Comparison of ENCODE assay signal across 8 mouse cellular contexts in the genomic region with DNA sequence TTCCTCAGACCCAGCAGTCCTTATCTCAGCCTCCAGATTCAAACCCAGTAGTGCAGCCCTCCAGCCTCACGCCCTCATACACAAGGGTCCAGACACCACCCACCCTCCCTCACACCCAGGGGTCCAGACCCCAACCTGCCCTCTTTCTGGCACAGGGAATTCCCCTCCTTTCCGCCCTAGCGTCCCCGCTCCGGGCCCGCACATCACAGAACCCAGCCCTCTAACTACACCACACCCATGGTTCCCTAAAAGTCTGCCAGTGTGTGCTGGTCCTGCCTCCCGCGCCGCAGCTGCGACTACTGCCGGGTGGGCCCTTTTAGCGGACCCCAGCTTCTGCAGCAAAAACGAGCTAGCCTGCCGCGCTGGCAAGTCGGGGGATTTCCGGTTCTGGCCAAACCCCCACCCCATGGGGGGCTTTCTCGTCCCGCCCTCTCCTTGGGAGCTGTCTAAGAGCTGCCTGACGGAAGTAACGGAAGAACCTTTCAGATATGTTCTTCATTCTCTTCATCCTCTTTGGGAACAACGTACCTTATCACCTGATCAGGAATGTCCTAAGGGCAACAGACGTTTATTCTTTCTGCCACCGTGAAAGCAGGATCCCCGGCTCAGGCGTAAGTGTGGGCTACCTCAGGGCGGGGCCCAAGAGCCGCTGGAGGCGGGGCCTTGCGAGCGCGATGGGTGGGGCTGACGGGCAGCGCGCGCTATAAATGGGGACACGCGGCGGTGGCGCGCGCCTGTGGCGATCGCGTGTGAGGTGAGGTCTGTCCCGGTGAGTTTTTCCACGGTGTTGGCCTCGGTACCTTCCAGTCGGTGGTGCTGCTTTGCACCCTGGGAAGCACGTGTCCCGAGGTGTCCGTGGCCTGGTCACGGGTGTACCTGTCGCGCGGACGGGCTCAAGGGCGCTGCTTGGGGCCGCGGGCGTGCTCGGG. TPM values are rescaled to one million over a fixed set of nuclear protein-coding genes. Genes with fewer than 3 reads are reported as not detected.
DNase-seq lines count a peak whose midpoint lies in the region; ATAC-seq and TF ChIP-seq lines count a peak whose summit lies in the region.

A gene (minus strand): TSS at position 641 of the 929 bp plus-strand sequence.
A gene (plus strand): TSS at position 668 of the 929 bp plus-strand sequence.

- TF ChIP-seq CTCF in G1E (IDR thresholded peaks at IDR 0.05; ENCODE audit: low read depth, low read length) = no peak
- TF ChIP-seq CTCF in layer of hippocampus, adult 2 months (conservative IDR thresholded peaks at IDR 0.05) = no peak
- TF ChIP-seq CTCF in lung, embryonic 14.5 days (IDR thresholded peaks at IDR 0.05; ENCODE audit: low read depth) = 0 out of 2 replicates have a peak, but pooled peaks have one; percentile 3
- TF ChIP-seq CTCF in olfactory bulb, adult 2 months (IDR thresholded peaks at IDR 0.05; ENCODE audit: insufficient read depth, low read depth, low read length) = peak; percentile 8; the same call in 1 of the 2 replicates
- TF ChIP-seq CTCF in thymus, adult 2 months (IDR thresholded peaks at IDR 0.05; ENCODE audit: borderline replicate concordance, control insufficient read depth, extremely low read depth, insufficient read depth, low read length, poor library complexity) = peak; percentile 54; the same call in 1 of the 2 replicates

- H3K4me3 ChIP-seq in G1E (ENCODE audit: low read depth, low read length) = peak within 1 kb of the TSS; percentile 99
- peak within 1 kb of the TSS; percentile 88 for H3K4me3 ChIP-seq in forebrain, embryonic 16.5 days (replicated peaks; ENCODE audit: low read length)
- peak within 1 kb of the TSS; percentile 99 for H3K4me3 ChIP-seq in layer of hippocampus, adult 2 months
- peak within 1 kb of the TSS; percentile 95 for H3K4me3 ChIP-seq in lung, embryonic 14.5 days (ENCODE audit: low read depth, low read length)
- peak within 1 kb of the TSS; percentile 95 for H3K4me3 ChIP-seq in olfactory bulb, adult 2 months (ENCODE audit: insufficient read depth, low read depth, low read length)
- H3K4me3 ChIP-seq in thymus, adult 2 months (ENCODE audit: control insufficient read depth, insufficient read depth, low read length) = peak within 1 kb of the TSS; percentile 87

- no peaks in the 10 kb centered on the region for H3K9me3 ChIP-seq in G1E (replicated peaks)
- no peaks in the 10 kb centered on the region for H3K9me3 ChIP-seq in forebrain, embryonic 16.5 days (ENCODE audit: control insufficient read depth, low read length)
- no peaks in the 10 kb centered on the region for H3K9me3 ChIP-seq in lung, embryonic 14.5 days (ENCODE audit: low read depth, low read length)

- H3K4me1 ChIP-seq in G1E (ENCODE audit: insufficient read depth, low read depth, low read length) = peaks cover 42% of the 10 kb centered on the region
- H3K4me1 ChIP-seq in forebrain, embryonic 16.5 days (replicated peaks; ENCODE audit: control insufficient read depth, insufficient read depth, low read length) = peaks cover 22% of the 10 kb centered on the region
- peaks cover 6% of the 10 kb centered on the region; the same call in 1 of the 2 replicates for H3K4me1 ChIP-seq in lung, embryonic 14.5 days (ENCODE audit: insufficient read depth)
- H3K4me1 ChIP-seq in olfactory bulb, adult 2 months (ENCODE audit: control insufficient read depth, insufficient read depth, low read length) = peaks cover 3% of the 10 kb centered on the region; the same call in 1 of the 2 replicates
- H3K4me1 ChIP-seq in thymus, adult 2 months (replicated peaks; ENCODE audit: control insufficient read depth, insufficient read depth, low read length) = peaks cover 6% of the 10 kb centered on the region; the same call in 1 of the 2 replicates

- peak; percentile 98 for TF ChIP-seq POLR2A in olfactory bulb, adult 2 months (IDR thresholded peaks at IDR 0.05; ENCODE audit: insufficient read depth, low read depth, low read length)
- TF ChIP-seq POLR2A in thymus, adult 2 months (IDR thresholded peaks at IDR 0.05; ENCODE audit: control insufficient read depth, extremely low read depth, insufficient read depth, low read length, poor library complexity) = peak; percentile 77

- peaks cover 3% of the 10 kb centered on the region; the same call in 1 of the 2 replicates for H3K27me3 ChIP-seq in G1E (ENCODE audit: insufficient read depth, low read length)
- H3K27me3 ChIP-seq in forebrain, embryonic 16.5 days (replicated peaks; ENCODE audit: control insufficient read depth, insufficient read depth, low read length) = no peaks in the 10 kb centered on the region
- H3K27me3 ChIP-seq in lung, embryonic 14.5 days (ENCODE audit: insufficient read depth, low read length) = no peaks in the 10 kb centered on the region
- no peaks in the 10 kb centered on the region for H3K27me3 ChIP-seq in thymus, adult 2 months (ENCODE audit: control insufficient read depth, insufficient read depth, low read length)

- H3K4me2 ChIP-seq in forebrain, embryonic 16.5 days (ENCODE audit: low read length) = peak within 1 kb of the TSS; percentile 91
- peak within 1 kb of the TSS; percentile 71 for H3K4me2 ChIP-seq in lung, embryonic 14.5 days

- peak; percentile 90 for DNase-seq in G1E (ENCODE audit: low spot score)
- DNase-seq in cerebellum, adult 18-20 months = peak; percentile 87 to 95
- peak; percentile 94 to 96 for DNase-seq in heart, postnatal 36 days
- DNase-seq in layer of hippocampus, adult 2 months (ENCODE audit: low spot score in 2 of 2) = peak; percentile 89 to 91
- peak; percentile 96 for DNase-seq in lung, embryonic 14.5 days
- DNase-seq in thymus, adult 2 months = peak; percentile 91

- WGBS in forebrain, embryonic 16.5 days = 0% methylated on average over 61 of the region's 62 CpGs
- WGBS in lung, embryonic 14.5 days = under 1% methylated on average over 62 of the region's 62 CpGs
- under 1% methylated on average over 62 of the region's 62 CpGs for WGBS in olfactory bulb, adult 2 months
- WGBS in thymus, adult 2 months = under 1% methylated on average over 62 of the region's 62 CpGs

- H3K9ac ChIP-seq in forebrain, embryonic 16.5 days (replicated peaks; ENCODE audit: low read depth, low read length) = peak within 1 kb of the TSS; percentile 96
- H3K9ac ChIP-seq in lung, embryonic 14.5 days = peak within 1 kb of the TSS; percentile 93

- peak; percentile 62 for ATAC-seq in G1E (ENCODE audit: extremely low read depth, insufficient number of reproducible peaks, low FRiP score, poor library complexity, severe bottlenecking)
- ATAC-seq in forebrain, embryonic 16.5 days = peak; percentile 86
- ATAC-seq in lung, embryonic 14.5 days (ENCODE audit: insufficient read depth) = peak; percentile 86

- peak within 1 kb of the TSS; percentile 93 for H3K27ac ChIP-seq in forebrain, embryonic 16.5 days (ENCODE audit: low read length)
- peak within 1 kb of the TSS; percentile 100 for H3K27ac ChIP-seq in layer of hippocampus, adult 2 months
- H3K27ac ChIP-seq in lung, embryonic 14.5 days (ENCODE audit: low read depth) = peak within 1 kb of the TSS; percentile 95
- peak within 1 kb of the TSS; percentile 91 for H3K27ac ChIP-seq in olfactory bulb, adult 2 months (ENCODE audit: insufficient read depth, low read depth, low read length)
- peak within 1 kb of the TSS; percentile 42; the same call in 1 of the 2 replicates for H3K27ac ChIP-seq in thymus, adult 2 months (ENCODE audit: control insufficient read depth, insufficient read depth, low read length)

- peaks cover 42% of the 10 kb centered on the region for H3K36me3 ChIP-seq in G1E (replicated peaks)
- H3K36me3 ChIP-seq in forebrain, embryonic 16.5 days (ENCODE audit: control insufficient read depth, insufficient read depth) = peaks cover 22% of the 10 kb centered on the region
- peaks cover 34% of the 10 kb centered on the region for H3K36me3 ChIP-seq in lung, embryonic 14.5 days (ENCODE audit: insufficient read depth)
- H3K36me3 ChIP-seq in thymus, adult 2 months (ENCODE audit: control insufficient read depth, insufficient read depth, low read length) = peaks cover 10% of the 10 kb centered on the region; the same call in 1 of the 2 replicates

- intact Hi-C loops in heart, postnatal 36 days (cut with DNase I) = loop anchor here (2.0 to 10.0 kb wide), 5 partner anchors 58 to 1688 kb away; a partner anchor contains a TSS

RNA-seq across cellular contexts. Expression of the first gene that starts in this region (rescaled TPM):
- total RNA-seq in G1E (2014; fragmentation: Nextera tagmentation) (0.87 and 3.6 TPM in 2 replicates), G1E (2017) (0.60 and 1.3 TPM in 2 replicates)
- polyA plus RNA-seq in G1E (2012) = 0.05 TPM in 1 of 2 replicates, not detected in the other
- polyA plus RNA-seq in forebrain, embryonic 16.5 days (2015; fragmentation: Nextera tagmentation; extraction: Ambion mirVana) = 1.1 and 1.4 TPM in 2 replicates
- total RNA-seq in heart, postnatal 36 days (2021) = under 1 TPM; 0.58 to 0.70 TPM
- under 1 TPM; 0.79 to 0.92 TPM for total RNA-seq in layer of hippocampus, adult 2 months (2021)
- polyA plus RNA-seq in lung, embryonic 14.5 days (2014; fragmentation: Nextera tagmentation; extraction: Ambion mirVana) = 0.96 and 1.5 TPM in 2 replicates
- polyA plus RNA-seq in olfactory bulb, adult 2 months (2012; ENCODE audit: insufficient read depth, insufficient read length, low replicate concordance, missing spikeins) = not detected in 2 replicates
- polyA plus RNA-seq in thymus, adult 2 months (2012; rRNA removed) = 2.4 and 3.6 TPM in 2 replicates

RNA-seq across cellular contexts. Expression of the second gene that starts in this region (rescaled TPM):
- 113 and 114 TPM in 2 replicates for total RNA-seq in G1E (2014; fragmentation: Nextera tagmentation)
- 79.9 and 90.4 TPM in 2 replicates for total RNA-seq in G1E (2017)
- 276 and 317 TPM in 2 replicates for polyA plus RNA-seq in G1E (2012)
- 240 and 264 TPM in 2 replicates for polyA plus RNA-seq in forebrain, embryonic 16.5 days (2015; fragmentation: Nextera tagmentation; extraction: Ambion mirVana)
- total RNA-seq in heart, postnatal 36 days (2021) = 10 to 100 TPM; 11.2 to 19.7 TPM
- 10 to 100 TPM; 87.8 to 90.3 TPM for total RNA-seq in layer of hippocampus, adult 2 months (2021)
- polyA plus RNA-seq in lung, embryonic 14.5 days (2014; fragmentation: Nextera tagmentation; extraction: Ambion mirVana) = 142 and 146 TPM in 2 replicates
- polyA plus RNA-seq in olfactory bulb, adult 2 months (2012; ENCODE audit: insufficient read depth, insufficient read length, low replicate concordance, missing spikeins) = not detected in 2 replicates
- polyA plus RNA-seq in thymus, adult 2 months (2012; rRNA removed) = 173 and 177 TPM in 2 replicates

Comparison
In these comparisons a context has a peak if more than half of its experiments do, and no peak if none do; other contexts are left out.
1. Peak in every context shown above with its lines: DNase-seq, ATAC-seq, H3K4me3 ChIP-seq and H3K27ac ChIP-seq.
2. RNA of the second gene that starts in this region (polyA plus RNA-seq): 276 to 317 TPM in G1E, 240 to 264 TPM in forebrain, embryonic 16.5 days, 173 to 177 TPM in thymus, adult 2 months and 142 to 146 TPM in lung, embryonic 14.5 days; not detected in olfactory bulb, adult 2 months; every median in the first group is over 100 times any median in the second.
3. CTCF ChIP-seq: peak in lung, embryonic 14.5 days (single experiment), olfactory bulb, adult 2 months (single experiment) and thymus, adult 2 months (single experiment); none in G1E (single experiment) and layer of hippocampus, adult 2 months (single experiment).
4. H3K27ac ChIP-seq: peak in every context shown above with its lines; median percentile 100 in layer of hippocampus, adult 2 months; 95 in lung, embryonic 14.5 days; 93 in forebrain, embryonic 16.5 days; 91 in olfactory bulb, adult 2 months; 42 in thymus, adult 2 months.